Mouse (Mus musculus) megakaryocyte-erythroid progenitor cell, adult 5-6 weeks (primary cell): ENCODE measurements at regions not wholly inside any gene's neighbourhood (a gene's known extent, or its start where the extent isn't known, plus 50 kb on each side); places are given as distances from the start of the nearest gene placed in this dataset.

Experiments used
- ATAC-seq: replicated peaks from 2 replicates; pipeline ENCODE4 v1.8.0; 2016; ENCODE audit warnings: mild to moderate bottlenecking, inconsistent platforms; ENCODE audit not compliant: severe bottlenecking, poor library complexity, low FRiP score, low TSS enrichment

DNA sequence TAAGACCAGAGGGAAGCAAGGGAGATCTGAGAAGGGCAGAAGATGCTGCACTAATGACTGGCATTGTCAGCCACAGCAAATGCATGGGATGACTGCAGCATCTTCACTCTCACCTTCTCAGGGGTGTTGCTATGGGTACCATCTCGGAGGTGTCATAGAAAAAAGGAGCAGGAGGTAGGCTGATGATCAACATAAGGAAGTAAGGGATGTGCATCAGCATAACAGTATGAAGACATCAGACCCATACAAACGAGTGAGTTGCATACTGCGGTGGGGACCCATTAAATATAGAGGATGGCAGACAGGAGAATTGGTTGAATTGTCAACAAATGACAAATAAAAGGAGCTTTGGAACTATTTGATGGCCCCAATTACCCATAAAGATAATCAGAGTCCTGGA, 280.7 kb upstream of the Dph6 start:
- no peak for ATAC-seq

DNA sequence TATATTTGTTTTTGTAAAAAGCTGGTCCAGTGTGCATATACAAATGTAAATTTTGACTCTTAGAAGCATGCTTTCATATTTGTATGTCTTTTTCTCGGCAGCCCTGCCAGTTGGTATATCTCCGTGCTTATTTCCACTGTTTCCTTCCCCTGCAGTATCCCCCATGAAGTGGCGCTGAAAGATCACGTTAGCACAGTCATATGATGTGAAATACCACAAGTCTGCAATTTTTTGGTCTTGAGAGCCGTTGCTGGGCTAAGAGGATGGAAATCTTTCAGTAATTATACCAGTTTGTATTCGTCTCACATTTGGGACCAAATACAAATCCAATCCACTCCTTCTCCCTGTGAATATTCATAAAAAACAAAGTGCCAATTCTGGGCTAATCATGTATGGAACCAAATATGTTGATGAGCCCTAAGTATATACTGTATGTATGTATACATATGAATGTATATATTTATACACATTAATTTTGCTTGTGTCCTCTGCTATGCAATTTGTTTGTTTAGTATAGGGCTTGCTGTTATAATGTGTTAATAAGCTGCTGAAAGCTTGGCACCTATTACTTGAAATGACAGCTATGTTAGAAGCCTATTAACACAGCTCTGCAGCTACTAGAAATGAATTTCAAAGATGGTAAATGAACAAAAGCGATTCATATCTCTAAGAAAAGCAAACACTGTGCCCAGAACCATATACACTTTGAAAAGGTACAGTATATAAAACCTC, 283.8 kb upstream of the Dph6 start:
- ATAC-seq = no peak

- ATAC-seq = no peak
Measured at GRCm38 (mm10) chr2:114966111-114966510, 311.3 kb upstream of the Dph6 start.

- no peak for ATAC-seq
Measured at GRCm38 (mm10) chr2:114968651-114969050, 313.9 kb upstream of the Dph6 start.

- no peak for ATAC-seq
Measured at GRCm38 (mm10) chr2:114993419-114993818, 338.7 kb upstream of the Dph6 start.

DNA sequence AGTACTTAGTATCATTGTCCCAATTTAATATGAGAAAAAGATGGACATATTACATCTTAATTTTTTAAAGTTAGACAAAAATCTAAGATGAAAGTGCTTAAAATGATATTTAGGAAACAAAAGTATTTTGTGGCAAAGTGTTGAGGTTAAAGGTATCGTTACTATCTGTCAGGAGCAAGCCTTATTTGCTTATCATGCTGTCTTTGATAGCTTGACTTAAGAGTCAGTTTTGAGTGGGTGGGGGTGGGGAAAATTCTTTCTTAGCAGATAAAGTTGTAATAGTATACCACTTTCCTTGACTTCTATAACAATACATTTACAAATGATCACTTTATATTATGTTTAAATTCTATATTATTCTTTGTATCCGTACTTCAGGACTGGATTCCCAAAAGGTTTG, 339.1 kb upstream of the Dph6 start:
- no peak for ATAC-seq

- no peak for ATAC-seq
Measured at GRCm38 (mm10) chr2:114994691-114995347, 340.1 kb upstream of the Dph6 start.

GRCm38 (mm10) chr2:115013916-115014315, 359.2 kb upstream of the Dph6 start:
- no peak for ATAC-seq

DNA sequence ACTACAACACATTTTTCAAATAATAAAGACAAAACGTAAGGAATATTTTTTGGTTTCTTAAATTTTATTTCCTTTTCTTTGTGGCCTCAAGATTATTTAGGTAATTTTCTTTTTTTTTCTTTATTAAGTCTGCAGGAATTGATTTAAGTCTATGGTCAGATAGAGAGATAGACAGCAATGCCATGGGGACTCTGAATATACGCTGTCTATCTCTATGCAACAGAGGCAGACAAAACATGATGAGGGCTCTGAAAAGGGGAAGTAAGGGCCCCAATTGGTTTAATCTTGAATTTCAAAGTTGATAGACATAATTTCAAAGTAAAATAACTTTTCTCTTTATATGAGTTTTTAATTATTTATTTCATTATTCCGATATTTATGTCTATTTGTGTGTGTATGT, 372.0 kb upstream of the Dph6 start:
- no peak for ATAC-seq

DNA sequence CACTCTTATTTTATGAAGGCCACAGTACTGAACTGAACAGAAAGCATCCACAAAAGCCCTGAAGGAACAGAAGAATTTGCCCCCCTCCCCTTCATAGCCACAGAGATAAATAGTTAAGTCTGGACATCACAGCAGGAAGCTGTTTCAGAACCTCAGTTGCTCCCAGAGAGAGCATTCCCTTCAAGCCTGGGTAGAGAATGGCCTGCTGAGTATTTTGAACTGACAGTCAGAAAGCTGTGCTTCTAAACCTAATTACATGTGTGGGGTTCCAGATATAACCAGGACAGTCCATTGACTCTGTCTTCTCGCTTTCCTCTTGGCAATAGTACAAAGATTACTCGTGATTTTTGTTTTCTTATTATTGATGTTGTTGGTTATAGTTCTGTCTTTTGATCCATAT, 376.4 kb upstream of the Dph6 start:
- ATAC-seq = no peak

GRCm38 (mm10) chr2:115036205-115036604, 381.4 kb upstream of the Dph6 start:
- ATAC-seq = no peak

DNA sequence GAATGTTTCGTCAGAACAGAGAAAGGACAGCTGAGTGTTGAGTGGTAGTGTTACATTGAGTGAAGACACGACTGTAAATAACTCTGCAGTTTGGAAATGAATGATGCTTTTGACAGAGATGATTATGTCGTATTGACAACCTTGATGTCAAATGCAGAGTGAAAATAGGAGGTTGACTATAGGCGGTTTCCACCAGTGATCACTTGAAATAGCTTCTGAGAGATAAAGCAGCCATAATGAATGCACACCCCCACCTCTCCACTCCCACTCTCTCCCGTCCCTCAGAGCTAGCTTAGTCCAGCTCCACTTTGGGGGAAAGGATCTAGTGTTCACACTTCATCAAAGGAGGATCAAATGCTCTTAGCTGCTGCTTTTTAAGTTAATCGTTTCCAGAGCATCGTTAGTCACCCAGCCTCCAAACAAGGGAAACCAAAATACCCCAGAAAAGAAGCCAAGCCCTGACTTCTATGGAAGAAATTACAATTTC, 387.6 kb upstream of the Dph6 start:
- no peak for ATAC-seq

- ATAC-seq = no peak
Measured at GRCm38 (mm10) chr2:115056327-115057070, 401.7 kb upstream of the Dph6 start.

DNA sequence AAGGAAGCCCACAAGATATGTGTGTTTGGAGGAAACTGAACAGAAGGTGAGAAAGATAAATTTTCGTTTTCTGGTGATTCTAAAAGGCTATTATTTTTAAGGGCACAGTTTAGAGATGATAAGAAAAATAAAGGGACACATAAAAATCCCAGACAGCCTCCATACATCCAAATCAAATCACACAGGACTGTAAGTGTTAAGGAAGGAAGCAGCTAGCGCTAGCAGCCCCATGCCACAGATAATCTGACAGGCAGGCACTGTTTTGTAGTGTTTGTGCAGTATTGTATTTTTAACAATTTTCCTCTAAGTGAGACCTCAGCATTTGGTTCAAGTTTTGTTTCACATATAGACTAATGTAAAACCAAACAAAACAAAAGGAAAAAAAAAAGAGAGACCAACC, 402.4 kb upstream of the Dph6 start:
- no peak for ATAC-seq

DNA sequence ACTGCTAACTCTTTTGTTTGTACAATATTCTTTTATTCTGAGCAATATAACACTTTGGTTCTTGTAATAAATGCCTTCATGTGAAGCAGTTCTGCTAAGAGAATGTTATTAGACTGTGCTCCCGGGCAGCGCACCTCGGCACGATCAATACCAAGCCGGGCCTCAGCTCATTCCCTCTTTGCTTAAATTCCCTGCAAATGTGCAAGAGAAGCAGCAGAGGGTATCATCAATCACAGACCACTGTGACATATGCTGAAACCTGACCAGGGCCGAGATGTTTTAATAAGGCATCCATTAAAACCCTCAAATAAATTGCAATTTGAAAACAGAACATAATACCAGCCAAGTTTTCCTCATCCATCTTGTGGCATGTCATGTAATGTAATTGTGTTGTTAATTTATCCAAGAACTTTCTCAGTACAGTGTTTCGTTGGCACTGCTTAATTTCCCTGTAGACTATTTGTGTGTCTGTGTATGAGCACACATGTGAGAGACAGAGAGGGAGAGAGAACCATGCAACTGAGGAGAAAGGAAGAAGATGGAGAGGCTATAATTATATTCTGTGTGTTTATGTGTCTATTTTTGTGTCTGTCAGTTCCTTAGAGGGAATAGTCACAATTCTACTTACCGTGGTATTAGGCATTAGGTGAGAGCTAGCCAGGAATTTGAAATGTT, 412.9 kb upstream of the Dph6 start:
- no peak for ATAC-seq

- ATAC-seq = no peak
Measured at GRCm38 (mm10) chr2:115069704-115070103, 414.9 kb upstream of the Dph6 start.

DNA sequence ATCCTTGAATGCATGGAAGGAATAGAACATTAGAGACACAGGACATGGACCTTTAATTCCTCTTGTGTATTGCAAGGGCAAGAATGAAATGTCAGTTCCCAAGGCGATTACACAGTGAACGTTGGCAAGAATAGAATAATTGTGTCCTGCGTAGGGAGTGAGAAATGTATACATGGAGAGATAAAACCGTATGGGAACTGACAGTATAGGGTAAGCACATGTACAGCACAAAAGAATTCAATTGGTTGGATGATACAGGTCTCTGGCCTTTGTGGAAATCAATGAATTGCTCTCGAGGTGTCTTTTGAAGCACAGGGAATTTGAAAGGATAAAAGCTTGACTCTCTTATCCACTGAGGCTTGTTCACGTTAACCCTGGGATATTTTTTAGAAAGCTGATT, 415.4 kb upstream of the Dph6 start:
- no peak for ATAC-seq

DNA sequence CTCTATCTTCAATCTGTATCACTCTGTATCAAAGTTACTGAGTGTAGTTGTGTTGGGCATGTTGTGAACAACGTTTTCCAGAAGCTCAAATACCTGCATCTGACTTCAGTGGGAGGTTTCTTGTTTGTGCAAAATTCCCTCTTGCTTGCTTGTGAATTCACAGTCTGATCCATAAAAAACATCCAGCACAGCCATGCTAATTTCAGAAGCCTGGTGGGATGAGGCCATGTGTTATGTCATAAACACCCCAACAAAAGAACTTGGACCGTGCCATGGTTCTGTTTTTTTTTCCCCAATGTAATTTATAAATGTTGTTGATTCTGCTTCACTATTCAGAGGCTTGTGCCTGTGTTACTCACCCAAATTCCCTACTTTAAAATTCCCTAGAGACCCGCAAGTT, 415.9 kb upstream of the Dph6 start:
- no peak for ATAC-seq

- no peak for ATAC-seq
Measured at GRCm38 (mm10) chr2:115081563-115082291, 427.0 kb upstream of the Dph6 start.
